Mouse (Mus musculus) cerebellum, adult 9-11 months (tissue): Measurements from ENCODE around the gene Myadml2.
A peak's percentile ranks its signal among the peaks of the same experiment; 100 is the strongest.
"Not testable (repeated sequence)": the region's sequence is repeated elsewhere in the genome, so short reads cannot be mapped to it uniquely, and the experiment has no call there.

Experiments used
- DNase-seq: peaks from one replicate; pipeline ENCODE4 v3.0.0; 2022

The Myadml2 gene

DNA sequence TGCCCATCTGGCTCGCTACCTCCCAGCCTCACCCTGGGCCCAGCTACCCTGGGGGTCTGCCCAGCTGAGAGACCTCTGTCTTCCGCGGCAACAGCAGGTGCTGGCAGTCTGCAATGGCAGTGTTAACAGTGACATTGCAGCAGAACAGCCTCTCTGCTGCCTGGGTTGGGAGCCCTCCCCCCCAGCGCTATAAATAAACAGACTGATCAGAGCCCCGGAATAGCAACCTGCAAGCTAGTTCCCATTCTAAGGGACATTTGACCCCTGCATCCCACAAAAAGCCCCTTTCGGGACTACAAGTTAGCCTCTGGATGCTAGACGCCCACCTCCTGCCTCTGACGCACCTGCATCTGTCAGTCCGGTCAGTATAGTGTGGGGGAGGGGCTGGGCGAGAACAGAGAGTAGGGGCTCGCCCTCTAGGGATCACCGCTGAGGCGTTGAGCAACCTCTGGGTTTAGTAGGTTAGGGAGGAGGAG lies at the start of gene Myadml2:
TSS of gene Myadml2 (minus strand) at position 158 of the 476 bp plus-strand sequence.
- DNase-seq: peak; percentile 71

DNA sequence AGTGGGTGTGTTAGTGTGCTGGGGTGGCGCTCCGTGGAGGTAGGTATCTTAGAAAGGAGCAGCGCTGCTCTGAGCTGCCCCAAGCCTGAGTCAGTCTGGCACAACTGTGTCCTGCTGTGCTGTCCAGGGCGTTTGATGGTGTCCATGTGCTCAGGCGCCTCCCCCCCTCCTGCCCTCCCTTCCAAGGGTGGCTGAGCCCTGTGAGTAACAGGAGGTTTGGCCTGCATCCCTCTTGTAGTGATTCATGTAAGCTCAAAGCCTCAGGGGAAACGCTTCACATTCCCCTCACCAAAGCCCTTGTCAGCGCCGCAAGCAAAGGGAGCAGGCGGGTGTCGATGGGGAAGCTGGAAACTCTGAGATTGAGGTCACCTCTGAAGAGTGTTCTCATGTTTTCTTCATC lies 49.8 kb upstream of the Myadml2 start:
- no peak for DNase-seq

DNA sequence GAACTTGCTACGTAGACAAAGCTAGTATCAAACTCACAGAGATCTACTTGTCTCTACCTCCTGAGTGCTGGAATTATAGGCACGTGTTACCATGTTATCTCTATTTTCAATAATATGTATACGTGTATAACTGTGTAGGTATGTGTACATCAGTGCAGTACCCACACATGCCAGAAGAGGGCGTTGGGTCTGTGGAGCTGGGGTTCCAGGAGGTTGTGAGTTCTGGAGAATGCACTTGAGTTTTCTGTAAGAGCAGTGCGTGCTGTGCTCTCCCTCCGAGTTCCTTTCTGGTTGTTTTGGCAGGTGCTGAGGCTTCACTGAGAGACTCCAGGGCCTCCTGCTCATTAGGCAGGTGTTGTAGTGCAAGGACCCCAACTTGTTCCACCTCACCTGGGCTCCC lies 48.6 kb upstream of the Myadml2 start:
- no peak for DNase-seq

DNA sequence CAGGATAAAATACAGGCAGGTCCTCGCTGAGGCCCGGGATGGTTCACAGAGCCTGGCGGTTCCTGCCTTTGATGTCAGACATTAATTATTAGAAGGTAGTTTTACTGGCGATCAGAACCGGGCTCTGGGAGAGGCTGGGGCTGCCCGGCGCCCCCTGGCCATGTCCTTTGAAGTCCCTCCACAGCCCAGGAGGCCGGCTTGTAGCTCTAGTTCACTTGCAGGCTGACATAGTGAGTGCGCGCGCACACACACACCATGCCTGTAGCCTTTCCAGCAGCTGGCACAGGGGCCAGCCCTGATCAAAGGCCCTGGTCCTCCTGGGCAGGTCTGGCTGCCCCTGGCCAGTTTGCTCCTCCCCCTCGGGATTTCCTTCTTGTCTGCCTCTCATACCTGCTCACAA lies 47.7 kb upstream of the Myadml2 start:
- no peak for DNase-seq

DNA sequence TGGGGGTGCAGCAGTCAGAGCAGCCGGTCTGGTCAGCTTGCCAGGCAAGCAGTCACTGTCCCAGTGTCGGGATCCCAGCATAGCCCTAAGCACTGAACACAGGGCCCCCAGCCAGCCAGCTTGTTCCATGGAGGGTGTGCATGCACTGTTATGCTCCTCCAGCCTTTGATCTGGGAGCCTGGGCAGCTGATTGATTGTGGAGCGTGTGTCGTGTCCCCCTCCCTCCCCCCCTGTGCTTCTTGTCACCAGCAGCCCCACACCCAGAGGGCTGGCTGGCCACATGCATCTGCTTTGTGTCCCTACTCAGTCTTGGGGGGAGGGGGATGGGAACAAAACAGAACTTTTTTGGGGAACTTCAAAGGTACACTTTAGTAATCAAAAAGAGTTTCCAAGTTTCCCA lies 47.2 kb upstream of the Myadml2 start:
- no peak for DNase-seq

DNA sequence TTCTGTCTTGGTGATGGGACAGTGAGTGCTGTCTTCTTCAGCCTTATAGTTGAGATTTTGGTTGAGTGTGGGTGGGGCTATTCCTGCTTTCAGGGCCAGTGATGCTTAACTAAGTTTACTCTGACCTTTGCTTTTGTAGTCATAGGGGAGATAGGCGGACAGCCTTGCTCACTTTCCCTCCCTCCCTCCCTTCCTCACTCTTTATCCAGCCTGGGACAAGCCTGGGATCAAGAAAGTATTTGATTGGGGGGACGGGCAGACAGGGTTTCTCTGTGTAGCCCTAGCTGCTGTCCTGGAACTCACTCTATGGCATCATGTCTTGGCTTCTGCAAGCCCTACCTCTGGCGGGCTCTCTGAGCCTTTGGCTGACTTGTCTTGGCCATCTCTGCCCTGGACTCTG lies 45.5 kb upstream of the Myadml2 start:
- DNase-seq: no peak

DNA sequence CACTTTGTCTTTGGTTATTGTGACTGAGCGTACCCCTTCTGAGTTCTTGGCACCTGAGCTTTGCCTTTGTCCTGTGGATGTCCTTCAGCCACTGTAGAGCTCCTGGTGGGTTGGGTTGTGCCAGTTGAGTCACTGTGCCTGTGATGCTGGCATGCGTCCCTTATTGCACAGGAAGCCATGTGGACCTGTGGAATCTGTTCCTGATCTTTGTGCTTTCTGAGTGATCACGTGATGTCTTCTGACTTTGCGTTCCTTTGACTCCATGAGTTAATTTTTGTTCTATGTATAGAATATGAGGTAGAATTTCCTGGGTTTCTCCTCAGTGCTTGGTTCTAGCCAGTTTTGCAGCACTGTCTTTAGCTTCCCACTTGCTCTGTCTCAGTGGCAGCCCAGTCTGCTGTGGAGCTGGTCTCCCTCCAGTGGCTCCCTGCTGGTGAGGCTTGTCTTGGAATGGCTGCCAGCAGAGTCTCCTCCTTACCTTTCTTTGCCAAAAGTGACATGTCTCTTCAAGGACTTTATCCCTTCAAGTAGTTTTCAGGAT lies 44.6 kb upstream of the Myadml2 start:
- no peak for DNase-seq

DNA sequence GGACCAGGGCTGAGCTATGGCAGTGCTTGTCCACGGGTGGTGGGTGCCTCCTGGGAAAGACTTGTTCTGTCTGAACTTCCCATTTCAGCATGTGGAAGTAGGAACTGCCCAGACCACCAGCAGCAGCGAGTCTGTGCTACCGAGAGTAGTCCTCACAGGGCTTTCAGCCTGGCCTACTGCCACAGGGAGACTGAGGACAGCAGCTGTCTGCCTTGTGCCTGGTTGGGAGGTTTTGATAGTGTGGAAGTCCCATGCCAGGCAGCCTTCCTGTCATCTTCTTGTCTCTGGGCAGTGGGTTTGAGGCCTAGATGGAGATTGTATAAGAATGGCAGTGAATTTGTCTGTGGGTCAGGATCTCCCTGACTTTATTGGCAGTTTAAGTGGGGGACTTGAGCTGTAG lies 41.4 kb upstream of the Myadml2 start:
- no peak for DNase-seq

DNA sequence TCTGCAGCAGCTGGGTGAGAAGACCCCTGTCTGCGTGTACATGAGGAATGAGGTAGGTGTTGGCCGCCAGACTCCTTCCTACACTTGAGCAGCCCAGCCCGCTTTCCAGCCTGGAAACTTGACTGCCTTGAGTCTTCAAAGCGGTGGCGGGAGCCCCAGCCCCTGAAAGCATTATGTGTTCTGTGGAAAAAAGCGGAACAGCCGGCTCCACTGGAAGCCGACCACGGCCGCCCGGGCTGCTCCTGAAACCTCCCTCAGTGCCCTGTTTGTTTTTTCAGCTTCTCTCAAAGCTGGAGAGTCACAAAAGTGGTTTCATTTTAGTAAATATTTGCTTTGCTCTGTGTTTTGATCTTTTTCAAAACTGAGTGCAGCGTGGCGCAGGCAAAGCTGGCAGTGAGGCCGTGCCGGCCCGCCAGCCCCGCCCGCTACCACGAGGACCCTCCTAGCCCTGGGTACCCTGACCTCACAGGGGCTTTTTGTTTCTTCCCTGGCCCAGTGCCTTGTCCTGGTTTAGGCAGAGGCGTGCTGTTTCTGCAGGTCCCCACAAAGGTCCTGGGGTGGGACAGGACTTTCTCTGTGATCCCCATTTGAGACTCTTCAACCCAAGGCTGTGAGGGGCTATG lies 38.8 kb upstream of the Myadml2 start:
- DNase-seq: no peak

DNA sequence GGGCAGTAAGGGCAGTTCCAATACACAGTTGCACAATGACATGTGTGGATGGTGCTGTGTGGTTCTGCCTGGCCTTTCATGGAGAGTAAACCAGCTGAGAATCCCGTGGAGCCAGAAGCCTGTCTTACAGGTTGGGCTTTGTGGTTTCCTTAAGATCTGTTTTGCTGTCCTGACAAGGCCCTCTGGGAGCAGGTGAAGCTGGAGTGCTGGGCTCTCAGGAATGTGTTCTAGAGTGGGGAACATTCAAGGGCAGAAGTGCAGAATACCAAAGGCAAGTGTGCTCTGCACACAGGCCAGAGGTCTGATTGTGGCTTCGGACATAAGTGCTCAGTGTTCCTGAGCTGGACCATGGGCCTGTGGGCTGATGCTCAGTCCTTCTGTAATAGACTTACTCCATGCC lies 36.7 kb upstream of the Myadml2 start:
- no peak for DNase-seq

DNA sequence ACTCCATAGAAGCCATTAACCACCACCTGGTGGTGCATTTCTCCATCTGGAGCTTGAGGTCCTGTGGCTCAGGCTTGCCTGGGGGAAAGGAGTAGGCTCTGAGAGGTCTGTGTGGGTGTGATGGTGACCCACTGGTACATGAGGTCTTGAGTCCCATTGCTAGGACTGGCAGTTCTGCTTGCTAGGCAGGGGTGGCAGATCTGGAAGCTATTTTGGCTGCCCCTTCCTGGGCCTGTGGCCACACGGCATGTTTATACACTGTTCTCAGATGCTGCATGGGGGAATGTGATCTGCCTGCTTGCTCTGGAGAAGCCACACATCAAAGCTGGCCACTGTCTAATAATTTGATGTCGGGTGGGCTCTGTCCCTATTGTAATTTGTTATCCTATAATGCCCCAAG lies 36.1 kb upstream of the Myadml2 start:
- no peak for DNase-seq

DNA sequence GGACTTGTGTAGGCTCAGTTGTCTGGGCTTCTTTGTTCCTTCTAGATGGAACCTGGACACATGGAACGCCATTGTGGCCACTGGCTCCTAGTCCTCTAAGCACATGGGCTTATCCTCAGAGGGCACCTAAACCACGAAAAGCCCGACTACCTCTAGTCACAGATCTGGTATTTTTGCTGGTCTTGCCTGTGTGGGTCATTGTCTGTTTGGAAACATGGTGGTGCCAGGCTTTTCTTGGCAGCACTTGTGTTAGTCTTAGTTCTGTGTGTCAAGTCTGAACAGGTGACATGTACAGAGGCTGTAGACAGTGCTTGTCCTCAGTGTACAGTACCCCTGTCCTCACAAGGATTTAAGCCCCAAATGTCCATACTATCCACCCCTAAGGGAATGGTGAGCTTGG lies 35.6 kb upstream of the Myadml2 start:
- no peak for DNase-seq

DNA sequence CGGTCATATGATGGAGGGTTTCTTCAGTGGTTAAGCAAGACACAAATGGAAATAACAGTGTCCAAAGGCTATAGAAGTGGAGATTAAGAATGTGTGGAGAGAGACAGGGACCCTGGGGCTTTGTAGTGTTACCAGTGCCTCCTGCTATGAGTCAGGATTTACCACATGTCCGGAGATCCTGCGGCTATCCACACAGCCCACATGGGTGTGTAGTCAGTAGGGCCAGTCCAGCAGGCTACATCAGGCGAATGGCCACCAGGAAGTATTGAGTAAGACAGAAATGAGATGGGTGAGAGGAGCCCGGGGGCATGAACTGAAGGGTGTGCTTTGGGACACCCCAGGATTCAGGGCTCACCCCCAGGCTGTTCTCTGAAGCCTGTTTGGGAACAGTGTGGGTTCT lies 34.7 kb upstream of the Myadml2 start:
- DNase-seq: no peak

DNA sequence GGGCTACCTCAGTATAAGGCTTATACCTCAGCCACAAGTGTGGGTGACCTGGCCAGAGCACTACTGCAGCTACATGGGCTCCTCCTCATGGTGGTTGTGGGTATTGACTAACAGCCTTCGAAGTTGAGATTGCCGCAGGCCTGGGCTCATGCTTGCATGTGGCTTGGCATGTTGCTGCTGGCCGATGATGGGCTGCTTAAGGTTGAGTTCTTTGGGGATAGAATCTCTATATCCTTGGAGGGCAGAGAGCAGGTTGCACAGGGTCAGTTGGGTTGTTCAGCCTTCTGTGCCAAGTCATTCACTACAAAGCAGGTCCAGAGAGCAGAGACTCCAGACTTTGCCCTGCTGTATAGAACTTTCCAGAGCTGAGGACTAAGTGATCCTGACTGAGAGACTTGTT lies 32.0 kb upstream of the Myadml2 start:
- no peak for DNase-seq

DNA sequence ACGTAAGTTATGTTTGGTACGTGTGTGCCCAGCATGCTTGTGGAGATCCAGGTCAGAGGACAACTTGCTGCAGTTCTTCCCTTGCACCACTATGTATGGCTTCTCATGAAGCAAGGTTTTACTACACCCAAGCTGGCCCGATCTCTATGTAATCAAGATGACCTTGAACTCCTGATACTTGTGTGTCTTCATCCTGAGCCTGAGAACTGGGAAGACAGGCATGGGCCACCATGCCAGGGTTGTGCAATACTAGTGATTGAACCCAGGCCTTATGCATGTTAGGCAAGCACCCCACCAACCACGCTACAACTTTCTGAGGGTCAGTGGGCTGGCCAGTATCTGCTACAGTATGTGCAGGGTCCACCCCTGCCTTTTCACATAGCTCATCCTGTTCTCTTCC lies 29.0 kb upstream of the Myadml2 start:
- no peak for DNase-seq

DNA sequence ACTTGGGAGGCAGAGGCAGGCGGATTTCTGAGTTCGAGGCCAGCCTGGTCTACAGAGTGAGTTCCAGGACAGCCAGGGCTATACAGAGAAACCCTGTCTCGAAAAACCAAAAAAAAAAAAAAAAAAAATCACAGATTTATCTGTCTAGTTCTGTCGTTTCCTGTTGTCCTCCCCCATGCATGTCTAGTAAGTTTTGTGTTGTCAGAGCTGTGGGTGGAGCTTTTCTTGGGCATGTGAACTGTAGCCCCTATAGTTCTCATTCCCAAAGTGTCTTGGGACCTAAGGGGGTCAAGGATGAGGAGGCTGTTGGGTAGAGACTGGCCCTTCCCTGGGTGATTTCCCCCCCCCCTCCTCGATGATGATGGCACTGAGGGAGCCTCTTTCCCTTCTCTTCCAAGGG lies 27.9 kb upstream of the Myadml2 start:
- DNase-seq: not testable (repeated sequence)

DNA sequence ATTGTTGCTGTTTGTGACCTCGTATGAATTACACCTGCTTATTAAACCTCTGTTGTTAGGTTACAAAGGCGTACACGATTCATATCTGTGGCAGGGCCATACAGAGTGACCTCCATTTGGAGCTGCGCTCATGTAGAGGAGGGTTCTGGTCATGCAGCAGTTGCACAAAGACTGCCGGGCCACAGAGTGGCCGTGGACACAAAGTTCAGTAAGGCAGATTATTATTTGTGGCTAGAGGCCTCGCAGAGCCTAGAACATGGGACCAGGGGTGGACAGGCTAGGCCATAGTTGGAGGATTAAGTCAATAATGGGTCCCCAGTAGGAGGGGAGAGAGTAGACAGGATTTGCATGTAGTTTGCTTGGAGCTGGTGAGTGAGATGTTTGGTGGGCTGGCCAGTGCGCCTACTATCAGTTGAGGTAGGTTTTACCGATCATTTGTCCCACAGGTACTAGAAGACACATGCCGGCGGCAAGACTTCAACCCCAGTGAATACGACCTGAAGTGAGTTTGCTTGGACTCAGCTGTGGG lies 25.7 kb upstream of the Myadml2 start:
- no peak for DNase-seq

DNA sequence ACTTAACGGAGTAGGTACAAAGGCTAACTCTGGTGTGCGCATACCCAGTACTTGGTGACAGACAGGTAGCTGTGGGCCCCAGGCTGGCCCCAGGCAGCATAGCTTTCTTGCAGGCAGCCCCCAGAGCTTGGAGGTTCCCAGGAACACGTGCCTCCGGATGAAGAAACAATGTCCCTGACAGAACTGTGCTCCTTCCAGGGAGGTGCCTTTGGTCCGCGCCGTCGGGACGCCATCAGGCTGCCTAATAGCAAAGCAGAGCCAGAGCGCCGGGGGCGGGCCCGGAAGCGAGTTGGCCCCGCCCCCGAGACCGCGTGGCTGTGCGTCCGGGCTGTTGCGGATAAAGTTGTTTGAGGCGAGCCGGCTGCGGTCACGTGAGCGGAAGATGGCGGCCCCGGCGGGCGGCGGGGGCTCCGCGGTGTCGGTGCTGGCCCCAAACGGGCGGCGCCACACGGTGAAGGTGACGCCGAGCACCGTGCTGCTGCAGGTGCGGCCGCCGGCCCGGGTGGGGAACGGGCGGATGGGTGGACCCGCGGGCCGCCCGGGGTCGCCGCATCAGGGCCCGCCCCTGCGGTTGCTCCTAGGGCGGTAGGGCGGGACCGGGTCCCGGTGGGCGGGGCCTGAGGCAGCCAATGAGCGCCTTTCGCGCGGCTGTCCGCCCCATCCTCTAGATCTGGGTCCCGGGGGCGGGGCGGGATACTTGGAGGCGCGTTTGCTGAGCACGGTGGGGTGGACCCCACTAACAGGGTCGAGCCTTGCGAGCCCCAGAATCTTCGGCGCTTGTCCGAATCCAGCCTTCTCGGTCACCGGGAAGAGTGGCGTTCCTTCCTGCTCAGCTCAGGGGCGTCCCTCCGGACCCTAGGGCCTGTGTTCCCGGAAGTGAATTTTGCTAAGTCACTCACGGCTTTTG lies 25.0 kb upstream of the Myadml2 start, which contains the start of gene Aspscr1:
TSS of gene Aspscr1 (plus strand) at position 287 of the 907 bp plus-strand sequence.
- DNase-seq: peak; percentile 92

DNA sequence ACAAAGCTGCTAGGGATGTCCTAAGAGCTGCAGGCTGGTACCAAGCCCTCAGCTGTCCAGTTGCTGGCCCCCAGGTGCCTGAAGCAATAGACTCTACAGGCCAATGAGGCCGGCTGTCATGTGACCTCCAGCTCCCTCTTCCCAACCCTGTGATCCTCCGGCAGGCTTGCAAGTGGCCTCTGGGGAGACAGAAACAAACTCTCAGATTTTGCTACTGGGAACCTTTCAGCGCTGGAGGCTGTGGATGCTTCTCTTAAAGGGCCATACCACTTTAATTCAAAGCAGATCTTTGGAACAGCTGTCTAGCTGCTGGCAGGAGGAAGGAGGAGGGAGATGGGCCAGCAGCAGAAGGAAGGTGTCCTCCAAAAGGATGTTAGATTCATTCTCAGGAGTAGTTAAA lies 18.7 kb upstream of the Myadml2 start:
- DNase-seq: no peak

DNA sequence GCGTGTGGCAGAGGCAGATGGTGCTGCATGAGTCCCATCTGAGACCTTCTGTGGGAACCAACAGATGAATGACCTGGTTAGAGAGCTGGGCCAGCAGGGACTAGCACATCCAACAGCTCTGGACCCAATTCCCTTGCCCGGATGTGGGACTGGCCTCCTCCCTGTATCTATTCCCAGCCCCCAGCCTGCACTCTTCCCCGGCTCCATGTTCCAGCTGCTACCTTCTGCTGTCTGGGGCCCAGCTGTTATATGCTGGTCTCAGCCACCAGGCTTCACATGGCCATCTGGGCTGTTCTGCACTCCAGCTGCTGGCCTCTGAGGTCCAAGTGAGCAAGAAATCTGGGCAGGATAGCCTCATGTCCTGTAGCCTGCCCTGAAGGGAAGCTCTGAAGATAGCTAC lies 17.4 kb upstream of the Myadml2 start:
- DNase-seq: no peak

DNA sequence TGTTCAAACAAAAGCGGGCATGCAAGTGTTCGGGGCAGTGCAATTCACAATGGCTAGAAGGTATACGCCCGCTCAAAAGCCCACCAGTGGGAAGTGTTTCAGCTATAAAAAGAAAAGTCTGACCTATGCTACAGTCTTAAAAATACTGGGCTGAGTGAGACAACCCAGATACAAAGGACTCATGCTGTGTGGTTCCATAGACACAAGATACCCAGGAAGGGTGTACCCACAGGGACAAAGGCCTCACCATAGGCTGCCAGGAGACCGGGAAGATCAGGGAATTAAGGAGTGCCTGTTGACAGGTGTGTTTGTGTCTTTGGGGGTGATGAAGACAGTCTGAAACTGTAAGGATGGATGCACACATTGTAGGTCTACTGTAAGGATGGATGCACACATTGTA lies 15.8 kb upstream of the Myadml2 start:
- no peak for DNase-seq

DNA sequence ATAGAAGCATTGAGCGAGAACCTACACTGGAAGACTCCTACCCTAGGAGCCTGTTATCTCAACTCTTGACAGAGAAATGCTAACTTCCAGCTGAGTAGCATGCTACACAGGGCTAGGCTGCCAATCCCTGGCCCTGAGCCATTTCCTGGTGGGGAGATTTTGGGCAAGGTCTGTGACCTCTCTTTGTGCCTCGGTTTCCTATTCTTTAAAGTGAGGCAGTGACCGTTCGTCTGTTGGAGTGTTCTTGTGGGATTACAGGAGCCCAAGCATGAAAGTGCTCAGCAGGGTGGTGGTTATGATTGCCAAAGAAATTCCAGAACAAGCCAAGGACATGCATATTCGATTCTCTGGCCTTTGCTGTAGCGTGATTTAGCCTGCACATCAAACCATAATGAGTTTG lies 14.8 kb upstream of the Myadml2 start:
- no peak for DNase-seq

DNA sequence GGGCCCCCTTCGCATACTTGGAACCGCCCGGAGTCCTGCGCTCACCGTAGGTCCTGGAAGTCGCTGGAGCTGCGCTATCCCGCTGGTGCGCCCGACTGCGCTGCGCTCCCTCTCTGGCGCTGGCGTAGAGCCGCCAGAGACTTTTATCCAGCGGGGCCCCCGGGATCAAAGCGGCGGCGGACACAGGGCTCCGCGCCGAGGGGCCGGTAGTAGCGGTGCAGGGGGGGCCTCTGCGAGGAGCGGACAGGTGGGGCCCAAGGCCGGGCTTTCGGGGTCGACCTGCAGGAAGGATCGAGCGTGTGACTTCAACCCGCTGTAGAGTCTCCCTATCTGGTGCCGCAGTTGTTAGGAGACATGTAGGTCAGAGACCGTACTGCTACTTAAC lies 13.1 kb upstream of the Myadml2 start, which contains the start of gene Notum:
TSS of gene Notum (minus strand) at position 100 of the 385 bp plus-strand sequence.
- DNase-seq: no peak
